Mouse (Mus musculus): ENCODE data around the gene Tmem185a. TPM values are rescaled to one million over a fixed set of nuclear protein-coding genes. Genes with fewer than 3 reads are reported as not detected.
"Not testable (repeated sequence)": the region's sequence is repeated elsewhere in the genome, so short reads cannot be mapped to it uniquely, and the experiment has no call there.

The Tmem185a gene
- 34.5 and 35.7 TPM in 2 replicates for polyA plus RNA-seq (2015; fragmentation: Nextera tagmentation; extraction: Ambion mirVana)

DNA sequence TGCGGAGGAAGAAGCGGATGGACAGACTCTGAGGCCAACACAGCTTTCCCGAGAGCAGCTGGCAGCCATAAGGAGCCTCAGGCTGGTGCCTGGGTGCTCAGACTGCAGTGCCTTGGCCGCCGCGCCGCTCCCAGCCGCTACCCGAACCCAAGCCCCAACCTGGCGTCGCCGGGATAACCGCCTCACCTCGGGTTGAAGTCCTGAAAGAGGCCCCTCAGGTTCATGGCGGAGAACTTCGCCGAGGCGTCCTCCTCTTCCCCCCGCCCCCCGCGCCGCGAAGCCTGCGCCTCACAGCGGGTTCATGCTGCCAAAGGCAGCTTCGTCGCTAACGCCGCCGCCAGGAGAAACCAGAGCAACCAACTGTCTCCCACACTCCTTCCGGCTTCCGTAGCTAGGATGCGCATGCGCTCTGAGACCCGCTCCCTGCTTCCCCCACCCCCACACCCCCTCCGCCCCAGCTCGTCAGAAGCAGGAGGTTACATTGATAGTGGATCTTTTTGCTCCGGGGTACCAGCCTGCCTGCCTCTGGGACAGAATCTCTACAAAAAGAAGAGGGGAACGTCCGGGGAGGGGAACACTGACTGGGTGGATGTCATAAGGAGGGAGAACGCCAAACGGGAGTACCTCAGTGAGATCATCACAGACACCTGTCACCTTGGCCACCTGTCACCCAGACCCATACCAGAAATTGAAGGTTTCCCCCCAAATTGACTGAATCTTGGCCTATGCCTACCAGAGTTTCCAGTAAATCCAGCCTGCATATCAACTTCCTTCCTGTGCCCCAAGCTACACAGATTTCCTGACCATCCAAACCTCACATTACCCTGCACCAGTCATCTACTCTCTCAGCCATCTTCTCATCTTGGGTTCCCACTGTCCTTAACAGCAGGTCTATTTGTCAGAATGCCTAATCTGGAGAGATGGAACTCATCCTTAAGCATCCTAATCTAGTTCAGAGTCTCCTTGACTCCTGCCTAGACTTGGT is at the start of gene Tmem185a:
Tmem185a (minus strand) TSS at position 389 of the 985 bp plus-strand sequence.
- Histone ChIP-seq H3K9ac (peak within 1 kb of the TSS; percentile 83), H3K4me3 (peak within 1 kb of the TSS; percentile 63), H3K27me3 (replicated peaks) (no peaks in the 10 kb centered on the region; the same call in 1 of the 2 replicates), H3K4me2 (peak within 1 kb of the TSS; percentile 71), H3K4me1 (peaks cover 8% of the 10 kb centered on the region), H3K27ac (replicated peaks) (peak within 1 kb of the TSS; percentile 78), H3K36me3 (no peaks in the 10 kb centered on the region), H3K9me3 (no peaks in the 10 kb centered on the region)
- WGBS: 11% methylated on average over 34 of the region's 42 CpGs
- peak; percentile 63 for ATAC-seq (ENCODE audit: extremely low read depth, insufficient number of reproducible peaks, low FRiP score, low TSS enrichment)

DNA sequence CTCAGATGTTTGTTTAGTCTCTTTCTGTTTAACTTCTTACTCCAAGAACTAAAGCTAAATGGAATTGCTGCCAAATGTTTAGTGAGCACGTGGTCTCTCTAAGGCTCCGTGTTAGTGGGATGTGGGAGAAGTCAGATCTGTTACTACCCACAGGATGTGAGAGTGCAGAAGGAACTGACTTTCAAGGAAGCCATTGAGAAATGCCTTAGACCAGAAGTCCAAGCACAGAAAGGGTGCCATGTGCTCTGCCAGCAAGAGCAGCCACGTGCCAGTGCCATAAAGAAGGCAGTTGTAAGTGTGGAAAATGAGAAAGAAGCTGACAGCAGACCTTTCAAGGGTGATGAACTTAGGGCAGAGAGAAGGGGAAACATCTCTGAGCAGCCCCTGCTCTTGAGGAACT is 37.4 kb upstream of the Tmem185a start:
- not testable (repeated sequence) for H3K27ac ChIP-seq (replicated peaks); H3K9me3 ChIP-seq; H3K4me2 ChIP-seq; H3K36me3 ChIP-seq; H3K4me3 ChIP-seq; ATAC-seq (ENCODE audit: extremely low read depth, insufficient number of reproducible peaks, low FRiP score, low TSS enrichment); H3K27me3 ChIP-seq (replicated peaks); H3K9ac ChIP-seq; H3K4me1 ChIP-seq
- 71% methylated on average over 3 of the region's 3 CpGs for WGBS

DNA sequence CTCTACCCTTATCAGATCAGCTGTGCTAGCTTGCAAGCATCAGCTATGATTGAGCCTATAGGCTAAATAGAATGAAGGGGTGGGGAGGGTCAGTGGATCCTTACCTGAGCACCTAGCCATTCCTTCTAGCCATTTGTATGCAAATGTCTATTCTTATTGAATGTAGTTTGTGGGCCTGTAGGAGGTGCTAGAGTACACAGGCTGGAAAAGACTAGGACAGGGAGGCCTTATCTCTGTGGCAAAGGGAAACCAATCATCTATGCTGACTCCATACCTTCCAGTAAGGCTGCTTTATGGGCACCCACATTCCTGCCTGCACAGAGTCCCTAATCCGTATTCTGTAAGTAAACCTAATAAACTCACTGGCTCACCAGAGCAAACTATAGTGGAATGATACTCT is 10.3 kb upstream of the Tmem185a start:
- not testable (repeated sequence) for H3K27ac ChIP-seq (replicated peaks); H3K9me3 ChIP-seq; H3K9ac ChIP-seq; ATAC-seq (ENCODE audit: extremely low read depth, insufficient number of reproducible peaks, low FRiP score, low TSS enrichment); H3K36me3 ChIP-seq; H3K4me3 ChIP-seq; H3K27me3 ChIP-seq (replicated peaks); H3K4me1 ChIP-seq; H3K4me2 ChIP-seq
- WGBS: no CpG with 5 or more reads among the region's 1 CpGs

DNA sequence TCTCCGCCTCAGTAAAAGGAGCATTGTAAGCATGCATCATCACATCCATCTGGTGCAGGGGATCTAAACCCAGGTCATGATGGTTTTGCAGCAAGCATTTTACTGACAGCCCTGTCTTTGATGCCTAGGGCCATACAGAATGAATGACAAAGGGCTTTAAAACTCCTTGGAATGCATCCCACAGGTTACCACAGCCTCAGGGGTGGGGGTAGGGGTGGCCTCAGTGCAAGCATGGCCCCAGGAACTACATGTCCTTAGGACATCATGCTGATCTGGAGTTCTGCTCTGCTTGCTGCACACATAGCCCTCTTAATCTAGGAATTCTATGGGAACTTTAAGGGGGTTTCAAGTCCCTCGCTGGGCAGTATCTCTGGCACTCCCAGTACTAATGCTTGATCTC is 5.2 kb upstream of the Tmem185a start:
- H3K36me3 ChIP-seq: no peaks in the 10 kb centered on the region
- no peak overlapping the region for H3K27ac ChIP-seq (replicated peaks)
- H3K4me3 ChIP-seq: no peak overlapping the region
- 53% methylated on average over 2 of the region's 2 CpGs for WGBS
- H3K9me3 ChIP-seq: no peaks in the 10 kb centered on the region
- ATAC-seq (ENCODE audit: extremely low read depth, insufficient number of reproducible peaks, low FRiP score, low TSS enrichment): no peak
- no peaks in the 10 kb centered on the region for H3K4me1 ChIP-seq
- H3K4me2 ChIP-seq: no peak overlapping the region
- H3K9ac ChIP-seq: no peak overlapping the region
- H3K27me3 ChIP-seq (replicated peaks): no peaks in the 10 kb centered on the region

DNA sequence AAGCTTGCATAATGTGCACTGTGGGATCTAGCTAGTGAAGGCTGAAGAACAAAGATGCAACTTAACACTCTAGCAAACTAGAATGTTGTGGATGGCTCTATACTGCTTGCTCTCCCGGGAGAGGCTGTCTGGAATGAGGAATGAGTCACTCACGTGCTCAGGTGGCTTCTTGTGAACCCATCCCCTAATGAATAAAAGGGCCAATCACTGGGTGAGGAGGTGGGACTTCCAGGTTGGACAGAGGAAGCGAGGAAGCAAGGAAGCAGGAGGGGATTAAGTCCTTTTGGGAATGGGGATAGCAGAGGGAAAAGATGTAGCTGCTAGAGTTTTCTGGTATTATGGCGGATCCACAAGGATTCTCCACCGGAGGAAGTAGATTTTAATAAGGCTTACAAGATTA is 1.7 kb upstream of the Tmem185a start:
- H3K36me3 ChIP-seq: no peaks in the 10 kb centered on the region
- H3K9me3 ChIP-seq: no peaks in the 10 kb centered on the region
- H3K27me3 ChIP-seq (replicated peaks): no peaks in the 10 kb centered on the region; the same call in 1 of the 2 replicates
- 49% methylated on average over 5 of the region's 5 CpGs for WGBS
- no peak overlapping the region for H3K4me2 ChIP-seq
- ATAC-seq (ENCODE audit: extremely low read depth, insufficient number of reproducible peaks, low FRiP score, low TSS enrichment): no peak
- H3K27ac ChIP-seq (replicated peaks): no peak overlapping the region
- H3K9ac ChIP-seq: no peak overlapping the region
- H3K4me1 ChIP-seq: peaks cover 8% of the 10 kb centered on the region
- no peak overlapping the region for H3K4me3 ChIP-seq

DNA sequence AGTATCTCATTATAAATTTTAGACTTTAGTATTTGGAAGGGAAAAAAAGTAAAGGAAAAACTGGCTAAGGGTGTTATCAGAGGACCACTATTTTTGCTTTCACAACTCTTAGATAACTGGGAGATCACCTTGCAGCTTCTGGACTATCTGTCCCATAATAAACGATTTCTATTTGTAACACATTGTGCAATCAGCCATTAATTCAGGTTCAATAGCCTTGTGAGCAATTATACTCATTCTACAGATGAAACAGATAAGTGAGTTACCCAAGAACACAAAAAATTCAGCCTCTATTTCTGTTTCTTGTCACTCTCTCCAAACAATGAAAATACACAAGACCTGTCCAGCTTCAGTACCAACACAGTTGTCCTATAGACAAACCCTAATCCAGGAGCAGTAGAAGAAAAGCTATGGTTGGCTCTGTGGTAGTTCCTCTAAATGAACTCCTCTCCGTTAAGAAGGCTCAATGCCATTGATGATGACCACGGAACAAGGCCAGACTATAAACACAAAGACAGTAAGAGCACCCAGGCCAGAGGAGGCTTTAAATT is 1.7 kb downstream of the Tmem185a start:
- ATAC-seq (ENCODE audit: extremely low read depth, insufficient number of reproducible peaks, low FRiP score, low TSS enrichment): no peak
- WGBS: 73% methylated on average over 3 of the region's 3 CpGs
- peak overlapping the region; percentile 63; the same call in 1 of the 2 replicates for H3K4me3 ChIP-seq
- H3K27ac ChIP-seq (replicated peaks): no peak overlapping the region
- H3K4me2 ChIP-seq: peak overlapping the region; percentile 71
- no peaks in the 10 kb centered on the region; the same call in 1 of the 2 replicates for H3K27me3 ChIP-seq (replicated peaks)
- H3K9me3 ChIP-seq: no peaks in the 10 kb centered on the region
- H3K36me3 ChIP-seq: no peaks in the 10 kb centered on the region
- no peak overlapping the region for H3K9ac ChIP-seq
- H3K4me1 ChIP-seq: peaks cover 8% of the 10 kb centered on the region

DNA sequence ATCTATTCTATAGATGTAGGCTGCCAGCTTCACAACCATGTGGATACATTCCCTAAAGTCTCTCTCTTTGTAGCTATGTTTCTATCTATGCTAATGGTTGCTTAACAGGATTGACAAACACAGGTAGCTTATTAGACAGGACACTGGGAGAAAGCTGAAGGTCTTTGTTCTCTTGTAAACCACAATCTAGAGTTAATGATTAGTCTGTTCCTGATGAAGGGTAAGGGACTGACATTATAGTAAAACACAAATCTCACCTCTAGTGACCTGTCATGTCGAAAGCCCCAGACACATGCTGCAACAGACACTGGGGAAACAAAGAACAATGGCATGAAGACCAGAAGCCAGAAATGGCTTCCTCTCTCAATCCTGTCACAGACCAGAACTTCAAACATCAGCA is 10.1 kb downstream of the Tmem185a start:
- Histone ChIP-seq H3K27me3 (replicated peaks) (no peaks in the 10 kb centered on the region), H3K4me3 (no peak overlapping the region), H3K4me2 (no peak overlapping the region), H3K36me3 (peaks cover 19% of the 10 kb centered on the region), H3K27ac (replicated peaks) (no peak overlapping the region), H3K9me3 (no peaks in the 10 kb centered on the region), H3K9ac (no peak overlapping the region), H3K4me1 (no peaks in the 10 kb centered on the region)
- 77% methylated on average over 1 of the region's 1 CpGs for WGBS
- ATAC-seq (ENCODE audit: extremely low read depth, insufficient number of reproducible peaks, low FRiP score, low TSS enrichment): no peak

DNA sequence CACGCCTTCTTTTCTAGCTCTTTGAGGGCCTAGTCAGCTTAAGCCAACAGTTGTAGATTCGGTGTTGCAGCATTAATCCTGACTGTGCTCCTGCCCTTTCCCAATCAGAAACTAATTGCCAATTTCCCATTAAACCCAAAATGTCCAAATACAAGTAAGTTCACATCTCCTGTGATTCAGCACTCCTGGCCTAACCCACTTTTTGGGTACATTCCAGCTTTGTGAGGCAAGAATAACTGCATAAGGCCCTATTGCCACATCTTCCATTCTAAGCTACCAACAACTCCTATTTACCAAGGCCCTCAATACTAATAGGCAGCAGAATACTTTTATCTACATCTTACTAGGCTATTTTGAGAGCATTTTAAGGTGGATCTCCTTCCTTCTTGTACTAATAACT is 11.5 kb downstream of the Tmem185a start:
- H3K4me1 ChIP-seq: no peaks in the 10 kb centered on the region
- H3K4me3 ChIP-seq: no peak overlapping the region
- ATAC-seq (ENCODE audit: extremely low read depth, insufficient number of reproducible peaks, low FRiP score, low TSS enrichment): no peak
- no peak overlapping the region for H3K9ac ChIP-seq
- WGBS: 83% methylated on average over 2 of the region's 2 CpGs
- H3K27me3 ChIP-seq (replicated peaks): no peaks in the 10 kb centered on the region
- H3K4me2 ChIP-seq: no peak overlapping the region
- H3K9me3 ChIP-seq: no peaks in the 10 kb centered on the region
- H3K36me3 ChIP-seq: peaks cover 33% of the 10 kb centered on the region
- H3K27ac ChIP-seq (replicated peaks): no peak overlapping the region

DNA sequence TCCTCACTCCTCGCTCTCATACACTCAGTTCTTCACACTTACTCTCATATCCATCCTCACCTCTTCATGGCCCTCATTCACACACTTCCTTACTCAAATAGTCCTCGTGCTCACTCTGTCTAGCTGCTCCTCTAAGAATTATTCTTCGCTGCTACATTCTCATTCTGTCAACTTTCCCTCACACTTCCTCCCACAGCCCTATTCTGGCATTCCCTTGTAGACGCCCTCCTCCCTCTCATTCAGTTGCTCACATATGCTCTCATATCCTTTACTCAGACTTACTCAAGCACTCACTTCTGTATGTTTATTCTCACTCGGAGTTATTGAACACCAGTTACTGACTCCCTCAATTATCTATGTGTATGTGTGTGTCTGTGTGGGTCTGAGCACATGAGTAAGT is 13.4 kb downstream of the Tmem185a start:
- Histone ChIP-seq H3K36me3 (peaks cover 38% of the 10 kb centered on the region), H3K4me2 (no peak overlapping the region), H3K27me3 (replicated peaks) (no peaks in the 10 kb centered on the region), H3K4me3 (no peak overlapping the region), H3K9me3 (no peaks in the 10 kb centered on the region), H3K27ac (replicated peaks) (no peak overlapping the region), H3K4me1 (no peaks in the 10 kb centered on the region), H3K9ac (no peak overlapping the region)
- ATAC-seq (ENCODE audit: extremely low read depth, insufficient number of reproducible peaks, low FRiP score, low TSS enrichment): no peak
- 73% methylated on average over 5 of the region's 5 CpGs for WGBS

DNA sequence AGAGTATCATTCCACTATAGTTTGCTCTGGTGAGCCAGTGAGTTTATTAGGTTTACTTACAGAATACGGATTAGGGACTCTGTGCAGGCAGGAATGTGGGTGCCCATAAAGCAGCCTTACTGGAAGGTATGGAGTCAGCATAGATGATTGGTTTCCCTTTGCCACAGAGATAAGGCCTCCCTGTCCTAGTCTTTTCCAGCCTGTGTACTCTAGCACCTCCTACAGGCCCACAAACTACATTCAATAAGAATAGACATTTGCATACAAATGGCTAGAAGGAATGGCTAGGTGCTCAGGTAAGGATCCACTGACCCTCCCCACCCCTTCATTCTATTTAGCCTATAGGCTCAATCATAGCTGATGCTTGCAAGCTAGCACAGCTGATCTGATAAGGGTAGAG is 24.6 kb downstream of the Tmem185a start:
- not testable (repeated sequence) for H3K4me3 ChIP-seq; H3K4me1 ChIP-seq; H3K36me3 ChIP-seq; H3K27me3 ChIP-seq (replicated peaks); H3K9me3 ChIP-seq; H3K4me2 ChIP-seq; H3K9ac ChIP-seq; H3K27ac ChIP-seq (replicated peaks); ATAC-seq (ENCODE audit: extremely low read depth, insufficient number of reproducible peaks, low FRiP score, low TSS enrichment)
- no CpG with 5 or more reads among the region's 1 CpGs for WGBS

DNA sequence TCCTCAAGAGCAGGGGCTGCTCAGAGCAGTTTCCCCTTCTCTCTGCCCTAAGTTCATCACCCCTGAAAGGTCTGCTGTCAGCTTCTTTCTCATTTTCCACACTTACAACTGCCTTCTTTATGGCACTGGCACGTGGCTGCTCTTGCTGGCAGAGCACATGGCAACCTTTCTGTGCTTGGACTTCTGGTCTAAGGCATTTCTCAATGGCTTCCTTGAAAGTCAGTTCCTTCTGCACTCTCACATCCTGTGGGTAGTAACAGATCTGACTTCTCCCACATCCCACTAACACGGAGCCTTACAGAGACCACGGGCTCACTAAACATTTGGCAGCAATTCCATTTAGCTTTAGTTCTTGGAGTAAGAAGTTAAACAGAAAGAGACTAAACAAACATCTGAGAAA is 51.5 kb downstream of the Tmem185a start:
- not testable (repeated sequence) for H3K9ac ChIP-seq; H3K4me2 ChIP-seq; H3K9me3 ChIP-seq; H3K4me1 ChIP-seq; H3K27ac ChIP-seq (replicated peaks); ATAC-seq (ENCODE audit: extremely low read depth, insufficient number of reproducible peaks, low FRiP score, low TSS enrichment); H3K36me3 ChIP-seq; H3K27me3 ChIP-seq (replicated peaks); H3K4me3 ChIP-seq
- 65% methylated on average over 3 of the region's 3 CpGs for WGBS
